Mouse (Mus musculus) heart, embryonic 13.5 days (tissue): ENCODE results near the gene Chga. TPM values are rescaled to one million over a fixed set of nuclear protein-coding genes. Genes with fewer than 3 reads are reported as not detected.

Experiments
- ATAC-seq: fragments of 200-750 bp; cut with Nextera tagmentation; 2 replicates; pipeline ENCODE4 v1.8.0; 2017; ENCODE audit warnings: moderate TSS enrichment; ENCODE audit not compliant: insufficient number of reproducible peaks, low FRiP score, low TSS enrichment; ENCODE audit errors: extremely low read depth
- H3K27ac ChIP-seq: fragments of 300-500 bp; sonication (generic); replicated peaks from 2 replicates; pipeline ENCODE4 v1.5.1; 2015; ENCODE audit warnings: moderate library complexity, mild to moderate bottlenecking, inconsistent platforms
- H3K27me3 ChIP-seq: fragments of 300-500 bp; sonication (generic); replicated peaks from 2 replicates; pipeline ENCODE4 v1.6.1; 2015; ENCODE audit warnings: mild to moderate bottlenecking, inconsistent platforms
- H3K36me3 ChIP-seq: fragments of 300-500 bp; sonication (generic); 2 replicates; pipeline ENCODE4 v1.6.1; 2015; ENCODE audit warnings: mild to moderate bottlenecking, inconsistent platforms
- H3K4me1 ChIP-seq: fragments of 300-500 bp; sonication (generic); 2 replicates; pipeline ENCODE4 v1.6.1; 2015; ENCODE audit warnings: inconsistent platforms
- H3K4me2 ChIP-seq: fragments of 300-500 bp; sonication (generic); 2 replicates; pipeline ENCODE4 v1.6.1; 2015; ENCODE audit warnings: inconsistent platforms, mild to moderate bottlenecking, moderate library complexity
- H3K4me3 ChIP-seq: fragments of 300-500 bp; sonication (generic); 2 replicates; pipeline ENCODE4 v1.5.1; 2015; ENCODE audit warnings: moderate library complexity, mild to moderate bottlenecking, inconsistent platforms
- H3K9ac ChIP-seq: fragments of 300-500 bp; sonication (generic); 2 replicates; pipeline ENCODE4 v1.6.1; 2015; ENCODE audit warnings: inconsistent platforms, mild to moderate bottlenecking, moderate library complexity
- H3K9me3 ChIP-seq: fragments of 300-500 bp; sonication (generic); 2 replicates; pipeline ENCODE4 v1.6.1; 2016; ENCODE audit warnings: inconsistent platforms
- WGBS: fragments of 180-500 bp; shearing (Covaris S2); methylation state at CpG from one replicate; pipeline ENCODE4 v1.1.7; 2015; ENCODE audit warnings: mixed read lengths; 5-methylcytosine and 5-hydroxymethylcytosine counted together
- polyA plus RNA-seq: library from polyadenylated mRNA; unstranded; fragments of >200 nt; fragmentation: Nextera tagmentation; extraction: Ambion mirVana; gene quantifications from 2 replicates; pipeline ENCODE4 v1.2.1, GENCODE M21; 2015

Chga gene
- polyA plus RNA-seq, 1 experiment from 2014 or later, result 0.84 TPM

DNA sequence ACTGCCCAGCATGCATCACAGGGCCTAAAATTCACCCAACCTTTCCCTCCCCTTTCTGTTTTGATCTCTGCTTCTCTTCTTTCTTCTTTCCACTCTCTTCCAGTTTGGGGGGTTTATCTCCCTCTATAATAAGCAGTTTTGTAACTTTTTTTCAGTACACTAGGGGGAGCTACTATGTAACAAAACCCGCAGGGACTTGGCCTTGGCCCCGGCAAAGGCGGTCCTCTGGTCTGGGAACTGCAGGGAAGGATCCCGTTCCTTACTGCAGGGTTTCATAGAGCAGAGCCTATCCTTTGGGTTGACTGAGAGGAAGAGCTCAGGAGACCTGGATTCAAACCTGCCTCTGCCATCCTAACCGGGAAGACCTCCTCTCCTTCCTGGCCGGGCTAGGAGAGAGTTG is 30.0 kb upstream of the Chga start:
- peaks cover 6% of the 10 kb centered on the region; the same call in 1 of the 2 replicates for H3K4me1 ChIP-seq
- WGBS, result 14% methylated on average over 6 of the region's 6 CpGs
- H3K4me3 ChIP-seq, result no peak overlapping the region
- ATAC-seq, result no peak
- H3K36me3 ChIP-seq, result no peaks in the 10 kb centered on the region
- H3K9ac ChIP-seq, result no peak overlapping the region
- H3K4me2 ChIP-seq, result no peak overlapping the region
- peaks cover 11% of the 10 kb centered on the region; the same call in 1 of the 2 replicates for H3K27me3 ChIP-seq
- no peaks in the 10 kb centered on the region for H3K9me3 ChIP-seq
- H3K27ac ChIP-seq, result no peak overlapping the region

DNA sequence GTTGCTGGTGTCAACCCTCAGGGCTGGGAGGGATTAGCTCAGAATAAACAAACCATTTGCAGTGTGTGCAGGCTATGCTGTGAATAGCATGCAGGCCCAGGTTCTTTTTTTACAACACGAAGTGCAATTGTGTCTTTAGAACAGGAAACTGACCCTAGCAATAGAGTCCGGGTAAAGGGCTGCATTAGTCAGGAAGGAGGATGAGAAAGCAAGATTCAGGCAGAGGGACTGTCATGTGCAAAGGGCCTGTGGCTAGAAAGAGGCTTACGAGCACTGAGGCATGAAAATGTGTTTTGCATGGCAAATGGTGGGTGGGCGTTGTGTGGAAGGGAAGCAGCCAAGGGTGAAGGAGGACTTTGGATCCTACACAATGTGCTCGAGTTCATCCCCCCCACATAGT is 26.8 kb upstream of the Chga start:
- no peak overlapping the region for H3K4me2 ChIP-seq
- no peaks in the 10 kb centered on the region for H3K4me1 ChIP-seq
- H3K27ac ChIP-seq, result no peak overlapping the region
- ATAC-seq, result no peak
- no peaks in the 10 kb centered on the region for H3K36me3 ChIP-seq
- H3K9ac ChIP-seq, result no peak overlapping the region
- peaks cover 11% of the 10 kb centered on the region; the same call in 1 of the 2 replicates for H3K27me3 ChIP-seq
- H3K9me3 ChIP-seq, result no peaks in the 10 kb centered on the region
- no peak overlapping the region for H3K4me3 ChIP-seq
- 64% methylated on average over 5 of the region's 5 CpGs for WGBS

DNA sequence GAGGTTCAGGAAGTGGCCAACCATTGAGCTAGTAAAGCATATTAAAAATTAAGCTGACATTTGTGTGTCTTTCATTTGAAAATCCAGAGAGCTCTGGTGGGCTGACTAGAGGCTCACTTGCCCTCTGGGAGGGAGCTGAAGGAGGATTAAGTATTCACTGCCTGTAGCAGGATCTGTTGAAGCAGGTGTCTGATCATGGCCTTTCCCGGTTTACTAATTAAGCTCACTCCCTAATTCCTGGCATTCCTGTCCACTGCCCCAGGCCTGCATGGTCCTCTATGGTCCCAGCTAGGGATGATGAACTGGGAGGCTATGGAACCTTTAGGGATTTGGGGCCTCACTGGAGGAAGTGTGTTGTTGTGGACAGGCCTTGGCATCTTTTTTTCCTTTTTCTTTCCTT is 19.0 kb upstream of the Chga start:
- no peaks in the 10 kb centered on the region for H3K4me1 ChIP-seq
- no peaks in the 10 kb centered on the region for H3K9me3 ChIP-seq
- H3K27ac ChIP-seq, result no peak overlapping the region
- H3K27me3 ChIP-seq, result peaks cover 9% of the 10 kb centered on the region; the same call in 1 of the 2 replicates
- ATAC-seq, result no peak
- H3K4me3 ChIP-seq, result no peak overlapping the region
- no peak overlapping the region for H3K9ac ChIP-seq
- H3K4me2 ChIP-seq, result no peak overlapping the region
- H3K36me3 ChIP-seq, result no peaks in the 10 kb centered on the region
- WGBS, result 61% methylated on average over 1 of the region's 1 CpGs

DNA sequence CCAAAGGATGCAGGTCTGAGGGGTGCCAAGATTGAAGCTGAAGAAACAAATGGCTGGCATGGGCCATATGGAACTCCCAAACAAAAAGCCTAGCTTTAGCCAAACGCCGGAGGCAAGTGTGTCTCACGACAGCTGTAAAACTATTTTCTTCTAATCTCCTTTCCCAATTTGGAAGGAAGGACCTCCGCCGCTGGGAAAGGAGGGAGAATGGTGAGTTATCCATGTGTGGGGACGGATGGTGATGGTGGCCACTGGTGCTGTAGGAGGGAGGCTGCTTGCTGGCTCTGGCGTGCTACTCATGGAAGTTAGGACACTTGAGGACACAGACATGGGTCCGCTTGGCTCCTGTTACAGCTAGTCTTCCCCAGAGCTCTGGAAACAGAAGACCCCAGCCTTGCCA is 14.5 kb upstream of the Chga start:
- no peak overlapping the region for H3K9ac ChIP-seq
- no peaks in the 10 kb centered on the region for H3K36me3 ChIP-seq
- peaks cover 9% of the 10 kb centered on the region; the same call in 1 of the 2 replicates for H3K27me3 ChIP-seq
- H3K4me2 ChIP-seq, result no peak overlapping the region
- H3K4me1 ChIP-seq, result no peaks in the 10 kb centered on the region
- H3K27ac ChIP-seq, result no peak overlapping the region
- no peaks in the 10 kb centered on the region for H3K9me3 ChIP-seq
- WGBS, result 51% methylated on average over 8 of the region's 8 CpGs
- no peak for ATAC-seq
- no peak overlapping the region for H3K4me3 ChIP-seq

DNA sequence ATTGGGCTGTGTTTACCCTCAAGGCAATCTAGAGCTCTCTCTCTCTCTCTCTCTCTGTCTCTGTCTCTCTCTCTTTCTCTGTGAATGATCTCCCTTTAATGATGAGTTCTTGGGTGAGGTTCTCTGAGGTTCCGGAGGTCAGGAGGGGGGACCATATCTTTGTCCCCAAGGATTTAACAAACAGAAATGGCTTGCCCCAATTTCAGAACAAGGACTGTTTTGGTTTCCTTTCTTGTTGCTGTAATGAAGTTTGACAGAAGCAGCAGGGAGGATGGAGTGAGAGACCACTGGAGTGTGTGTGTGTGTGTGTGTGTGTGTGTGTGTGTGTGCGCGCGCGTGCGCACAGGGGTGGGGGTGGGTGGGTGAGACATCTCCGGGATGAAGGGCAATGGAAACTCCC is 13.6 kb upstream of the Chga start:
- Histone ChIP-seq H3K27ac (no peak overlapping the region), H3K9me3 (no peaks in the 10 kb centered on the region), H3K27me3 (peaks cover 9% of the 10 kb centered on the region; the same call in 1 of the 2 replicates), H3K9ac (no peak overlapping the region), H3K4me2 (no peak overlapping the region), H3K36me3 (no peaks in the 10 kb centered on the region), H3K4me1 (no peaks in the 10 kb centered on the region), H3K4me3 (no peak overlapping the region)
- WGBS, result 78% methylated on average over 7 of the region's 7 CpGs
- ATAC-seq, result no peak

DNA sequence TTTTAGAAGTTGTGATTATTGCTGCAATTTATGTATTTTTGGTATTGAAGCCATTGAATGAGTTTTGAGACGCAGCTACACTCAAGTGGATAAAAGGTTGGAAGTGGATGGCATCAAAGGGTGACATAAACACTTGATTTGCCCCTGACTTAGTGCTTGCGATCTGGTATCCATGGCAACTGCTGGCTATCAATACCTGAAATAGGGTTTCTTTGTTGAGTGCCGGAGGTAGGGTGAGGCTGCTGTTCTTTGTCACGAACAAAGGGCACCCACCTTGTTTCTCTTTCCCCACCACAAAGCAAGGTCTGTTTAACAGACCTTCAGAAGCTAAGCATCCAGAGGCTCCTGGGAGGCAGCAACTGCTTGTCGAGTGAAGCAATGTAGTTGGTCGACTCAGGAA is 9.6 kb upstream of the Chga start:
- no peaks in the 10 kb centered on the region for H3K36me3 ChIP-seq
- WGBS, result 52% methylated on average over 6 of the region's 6 CpGs
- H3K27ac ChIP-seq, result no peak overlapping the region
- H3K4me3 ChIP-seq, result no peak overlapping the region
- no peaks in the 10 kb centered on the region for H3K4me1 ChIP-seq
- no peak overlapping the region for H3K9ac ChIP-seq
- H3K27me3 ChIP-seq, result peaks cover 11% of the 10 kb centered on the region; the same call in 1 of the 2 replicates
- H3K4me2 ChIP-seq, result no peak overlapping the region
- H3K9me3 ChIP-seq, result no peaks in the 10 kb centered on the region
- no peak for ATAC-seq

DNA sequence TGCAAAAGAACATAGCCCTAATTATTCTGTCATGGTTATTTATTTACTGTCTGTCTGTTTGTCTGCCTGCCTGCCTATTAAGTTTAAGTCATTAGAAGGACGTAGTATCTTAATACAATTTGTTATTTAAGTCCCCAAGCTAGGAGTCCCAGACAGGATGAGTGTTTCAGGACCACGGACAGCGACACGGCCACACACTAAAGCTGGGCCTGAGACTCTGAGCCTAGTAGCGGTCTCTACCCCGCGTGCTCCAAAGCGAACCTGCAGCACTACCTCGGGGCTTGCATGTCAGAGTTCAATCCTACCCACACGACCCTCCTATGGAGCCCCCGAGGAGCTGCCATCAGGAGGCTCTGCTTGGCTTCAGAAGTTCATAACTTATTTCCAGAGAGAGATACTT is 4.2 kb upstream of the Chga start:
- Histone ChIP-seq H3K4me3 (no peak overlapping the region), H3K9ac (no peak overlapping the region), H3K27ac (no peak overlapping the region), H3K27me3 (peaks cover 52% of the 10 kb centered on the region), H3K4me1 (peaks cover 4% of the 10 kb centered on the region), H3K4me2 (no peak overlapping the region), H3K36me3 (no peaks in the 10 kb centered on the region), H3K9me3 (no peaks in the 10 kb centered on the region)
- WGBS, result 5% methylated on average over 11 of the region's 11 CpGs
- ATAC-seq, result no peak

DNA sequence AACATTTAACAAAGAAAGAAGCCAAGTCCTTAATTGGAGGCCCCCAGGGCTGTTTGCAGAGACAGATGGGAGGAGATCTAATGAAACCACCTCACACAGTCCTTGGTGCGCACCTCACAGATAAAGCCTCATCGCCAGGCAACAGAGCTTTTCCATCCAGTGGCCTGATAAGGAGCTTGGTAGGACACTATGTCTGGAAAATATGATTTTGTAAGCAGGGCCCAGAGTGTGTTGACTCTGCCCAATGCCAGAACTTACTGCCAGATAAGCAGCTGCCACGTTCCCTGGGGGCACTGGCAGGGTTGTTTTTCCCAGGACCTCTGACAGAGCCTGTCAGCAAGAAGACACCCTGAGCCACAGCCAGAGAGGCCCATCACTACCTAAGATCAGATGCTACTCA is 3.6 kb upstream of the Chga start:
- no peaks in the 10 kb centered on the region for H3K9me3 ChIP-seq
- H3K27ac ChIP-seq, result no peak overlapping the region
- WGBS, result 75% methylated on average over 3 of the region's 3 CpGs
- H3K36me3 ChIP-seq, result no peaks in the 10 kb centered on the region
- H3K4me2 ChIP-seq, result no peak overlapping the region
- H3K27me3 ChIP-seq, result peaks cover 59% of the 10 kb centered on the region
- H3K9ac ChIP-seq, result no peak overlapping the region
- no peak overlapping the region for H3K4me3 ChIP-seq
- H3K4me1 ChIP-seq, result peaks cover 4% of the 10 kb centered on the region
- ATAC-seq, result no peak

DNA sequence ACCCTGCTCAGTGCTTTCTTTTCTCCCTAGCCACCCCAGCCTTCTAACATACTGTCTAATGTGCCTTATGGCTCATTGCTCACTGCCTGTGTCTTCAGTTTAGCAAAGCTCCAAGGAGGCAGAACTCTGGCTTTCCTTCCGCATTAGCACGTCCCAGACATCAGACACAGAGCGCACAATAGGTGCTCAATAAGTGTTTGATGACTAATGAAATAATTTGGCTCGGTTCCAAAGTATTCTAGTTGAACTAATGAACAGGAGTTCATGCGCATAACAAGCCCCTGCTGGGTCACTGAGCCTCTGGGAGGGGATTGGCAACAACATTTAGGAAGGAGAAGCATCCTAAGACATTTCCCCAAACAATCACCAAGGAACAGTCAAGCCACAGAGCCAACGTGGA is 2.8 kb upstream of the Chga start:
- Histone ChIP-seq H3K9me3 (no peaks in the 10 kb centered on the region), H3K4me2 (no peak overlapping the region), H3K27ac (no peak overlapping the region), H3K4me1 (peaks cover 4% of the 10 kb centered on the region), H3K27me3 (peaks cover 60% of the 10 kb centered on the region), H3K36me3 (no peaks in the 10 kb centered on the region), H3K4me3 (no peak overlapping the region), H3K9ac (no peak overlapping the region)
- WGBS, result 68% methylated on average over 6 of the region's 6 CpGs
- no peak for ATAC-seq

DNA sequence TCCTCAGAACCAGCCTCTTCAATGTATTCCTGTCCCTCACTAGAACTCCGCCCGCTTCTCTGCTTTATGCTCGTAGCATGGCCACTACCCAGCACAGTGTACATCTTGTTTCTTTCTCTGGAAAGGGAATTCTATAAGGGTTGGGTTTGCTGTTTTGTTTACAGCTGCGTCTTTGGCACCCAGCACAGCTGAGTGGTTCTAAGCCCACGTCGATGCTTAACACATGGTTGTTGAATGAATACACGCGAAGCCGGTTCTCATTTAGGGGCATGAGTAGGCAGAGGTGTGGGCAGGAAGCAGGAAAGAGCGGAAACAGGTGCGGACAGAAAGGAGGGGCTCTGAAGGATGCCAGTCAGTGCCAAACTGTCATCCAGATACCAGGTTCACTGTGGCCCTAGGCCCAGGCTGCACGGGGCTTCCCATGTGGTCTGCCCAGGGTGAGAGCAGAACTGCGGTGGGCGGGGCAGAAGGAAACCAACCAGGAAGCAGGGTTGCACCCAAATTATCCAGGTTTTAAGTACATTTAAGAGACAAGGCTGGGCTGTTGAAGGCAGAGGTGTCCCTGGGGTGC is 979 bp upstream of the Chga start:
- Histone ChIP-seq H3K4me3 (no peak overlapping the region), H3K36me3 (no peaks in the 10 kb centered on the region), H3K4me1 (peaks cover 4% of the 10 kb centered on the region), H3K27ac (no peak overlapping the region), H3K4me2 (no peak overlapping the region), H3K27me3 (peaks cover 62% of the 10 kb centered on the region), H3K9me3 (no peaks in the 10 kb centered on the region), H3K9ac (no peak overlapping the region)
- WGBS, result 62% methylated on average over 14 of the region's 14 CpGs
- ATAC-seq, result no peak

DNA sequence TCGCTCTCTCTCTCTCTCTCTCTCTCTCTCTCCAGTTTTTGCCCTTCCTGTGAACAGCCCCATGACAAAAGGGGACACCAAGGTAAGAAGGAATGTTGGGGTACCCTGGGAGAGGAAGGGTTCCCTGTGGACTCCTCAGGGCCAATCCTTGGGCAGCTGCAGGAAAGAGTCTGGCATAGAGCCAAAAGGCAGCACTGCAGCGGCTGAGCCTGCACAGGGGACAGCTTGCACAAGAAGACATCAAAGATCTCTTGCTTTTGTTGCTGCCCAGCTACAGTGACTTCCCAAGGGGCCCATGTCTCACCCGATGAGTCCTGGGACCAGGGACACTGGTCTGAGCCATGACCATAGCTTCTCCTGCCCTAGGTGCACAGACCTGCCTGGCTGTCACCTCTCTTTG is 1.1 kb downstream of the Chga start:
- no peak overlapping the region for H3K4me2 ChIP-seq
- WGBS, result 58% methylated on average over 3 of the region's 3 CpGs
- H3K4me3 ChIP-seq, result no peak overlapping the region
- H3K27ac ChIP-seq, result no peak overlapping the region
- H3K9me3 ChIP-seq, result no peaks in the 10 kb centered on the region
- H3K27me3 ChIP-seq, result peaks cover 69% of the 10 kb centered on the region
- peaks cover 4% of the 10 kb centered on the region for H3K4me1 ChIP-seq
- no peak overlapping the region for H3K9ac ChIP-seq
- no peak for ATAC-seq
- no peaks in the 10 kb centered on the region for H3K36me3 ChIP-seq

DNA sequence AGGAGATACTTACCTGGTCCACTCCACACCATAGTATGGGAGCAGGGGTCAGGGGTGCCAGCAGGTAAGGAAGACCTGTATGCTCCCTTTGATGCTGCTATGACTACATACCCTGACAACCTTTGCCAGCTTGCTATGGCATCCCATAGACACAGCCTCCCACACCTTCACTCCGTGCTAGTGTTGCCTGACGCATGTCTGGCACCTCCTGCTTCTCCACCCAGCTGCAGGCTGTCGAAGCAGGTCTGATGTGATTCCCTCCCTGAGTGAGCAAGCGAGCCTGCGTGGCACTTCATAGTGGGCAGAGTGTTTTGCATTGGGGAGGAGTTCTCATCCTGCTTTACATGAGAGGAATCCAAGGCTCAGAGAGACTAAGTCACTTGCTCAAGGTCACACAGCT is 2.6 kb downstream of the Chga start:
- peaks cover 62% of the 10 kb centered on the region for H3K27me3 ChIP-seq
- H3K27ac ChIP-seq, result no peak overlapping the region
- peaks cover 4% of the 10 kb centered on the region for H3K4me1 ChIP-seq
- ATAC-seq, result no peak
- H3K4me2 ChIP-seq, result no peak overlapping the region
- H3K36me3 ChIP-seq, result no peaks in the 10 kb centered on the region
- H3K9ac ChIP-seq, result no peak overlapping the region
- H3K9me3 ChIP-seq, result no peaks in the 10 kb centered on the region
- 79% methylated on average over 5 of the region's 5 CpGs for WGBS
- no peak overlapping the region for H3K4me3 ChIP-seq
